10 mouse cellular contexts compared by ENCODE assay signal in the genomic region with DNA sequence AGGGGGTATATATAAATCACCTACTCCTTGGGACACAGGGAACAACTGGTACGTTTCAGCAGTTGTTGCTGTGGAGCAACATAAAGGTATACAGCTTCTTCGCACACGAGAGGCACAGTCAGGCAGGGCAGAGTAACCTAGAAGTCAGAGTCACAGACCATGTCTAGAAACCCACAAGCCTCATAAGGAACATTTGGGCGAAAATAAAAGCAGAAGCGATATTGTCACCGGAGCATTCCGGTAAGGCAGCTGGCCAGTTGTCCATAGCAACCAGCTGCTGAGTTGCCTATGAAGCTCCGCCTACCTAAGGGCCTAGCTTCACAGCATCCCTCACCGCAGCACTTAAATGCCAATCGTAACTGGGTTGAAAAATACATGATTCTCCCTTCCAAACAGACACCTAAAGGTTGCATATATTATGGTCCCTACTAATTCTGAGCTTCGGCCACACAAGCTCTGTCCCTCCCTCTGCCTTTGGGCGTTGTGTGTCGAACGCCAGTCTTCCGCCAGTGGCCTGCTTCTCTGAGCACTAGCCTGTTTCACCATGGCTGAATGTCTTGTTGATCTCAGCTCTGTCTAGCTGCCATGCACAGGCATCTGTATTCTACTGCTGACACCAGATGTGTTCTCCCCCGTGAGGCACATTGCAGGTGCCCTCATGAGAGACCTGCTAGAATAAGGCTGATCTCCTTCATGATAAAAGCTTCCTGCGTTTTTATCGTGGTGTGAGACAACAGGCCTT.
DNase-seq lines count a peak whose midpoint lies in the region; ATAC-seq and TF ChIP-seq lines count a peak whose summit lies in the region.
"Had no signal": no experiment of that assay in that cellular context is flagged by ENCODE, and none has a peak within 500 bp of the region (broad histone marks: within the 10 kb centered on the region; RNA-seq: fewer than 3 reads in every experiment).

No protein-coding gene starts in this region.

- H3K27me3 ChIP-seq in lung, embryonic 14.5 days (ENCODE audit: insufficient read depth, low read length): no peaks in the 10 kb centered on the region
- H3K27me3 ChIP-seq in lung, postnatal 0 days (replicated peaks; ENCODE audit: insufficient read depth, low read length): no peaks in the 10 kb centered on the region
- no peaks in the 10 kb centered on the region for H3K27me3 ChIP-seq in embryonic facial prominence, embryonic 14.5 days (replicated peaks; ENCODE audit: control insufficient read depth, insufficient read depth, low read length)
- no peaks in the 10 kb centered on the region; the same call in 1 of the 2 replicates for H3K27me3 ChIP-seq in midbrain, embryonic 12.5 days
- H3K27me3 ChIP-seq in intestine, embryonic 16.5 days (replicated peaks; ENCODE audit: control insufficient read depth, insufficient read depth, low read length): no peaks in the 10 kb centered on the region

- no peak for ATAC-seq in lung, embryonic 14.5 days (ENCODE audit: insufficient read depth)
- no peak for ATAC-seq in lung, postnatal 0 days
- no peak for ATAC-seq in embryonic facial prominence, embryonic 14.5 days (ENCODE audit: low read depth)
- ATAC-seq in midbrain, embryonic 12.5 days (ENCODE audit: low FRiP score, low read depth): 0 out of 2 replicates have a peak, but pooled peaks have one; percentile 54
- ATAC-seq in intestine, embryonic 16.5 days: no peak
- ATAC-seq in inflammation-experienced regulatory T-cells, adult 6 months: no peak

- H3K9me3 ChIP-seq in lung, embryonic 14.5 days (ENCODE audit: low read depth, low read length): no peaks in the 10 kb centered on the region
- H3K9me3 ChIP-seq in lung, postnatal 0 days (ENCODE audit: low read length): no peaks in the 10 kb centered on the region
- H3K9me3 ChIP-seq in embryonic facial prominence, embryonic 14.5 days (ENCODE audit: control insufficient read depth, low read length): no peaks in the 10 kb centered on the region
- no peaks in the 10 kb centered on the region for H3K9me3 ChIP-seq in midbrain, embryonic 12.5 days
- H3K9me3 ChIP-seq in intestine, embryonic 16.5 days (ENCODE audit: control insufficient read depth, low read length): no peaks in the 10 kb centered on the region
- H3K9me3 ChIP-seq: embryonic facial prominence, embryonic 13.5 days had no signal

- WGBS in lung, embryonic 14.5 days: 60% methylated on average over 18 of the region's 18 CpGs
- 65% methylated on average over 18 of the region's 18 CpGs for WGBS in lung, postnatal 0 days
- WGBS in embryonic facial prominence, embryonic 14.5 days: 59% methylated on average over 18 of the region's 18 CpGs
- WGBS in midbrain, embryonic 12.5 days: 43% methylated on average over 18 of the region's 18 CpGs
- 57% methylated on average over 18 of the region's 18 CpGs for WGBS in intestine, embryonic 16.5 days

- no peak for TF ChIP-seq EP300 in lung, postnatal 0 days (IDR thresholded peaks at IDR 0.05)

- H3K9ac ChIP-seq in lung, embryonic 14.5 days: no peak overlapping the region
- H3K9ac ChIP-seq in lung, postnatal 0 days (replicated peaks; ENCODE audit: low read depth): no peak overlapping the region
- H3K9ac ChIP-seq in embryonic facial prominence, embryonic 14.5 days (ENCODE audit: low read depth, low read length): no peak overlapping the region
- no peak overlapping the region for H3K9ac ChIP-seq in midbrain, embryonic 12.5 days (replicated peaks)
- no peak overlapping the region for H3K9ac ChIP-seq in intestine, embryonic 16.5 days (ENCODE audit: low read depth, low read length)
- H3K9ac ChIP-seq: embryonic facial prominence, embryonic 13.5 days had no signal

- H3K27ac ChIP-seq in lung, embryonic 14.5 days (ENCODE audit: low read depth): no peak overlapping the region
- H3K27ac ChIP-seq in lung, postnatal 0 days (ENCODE audit: low read length): no peak overlapping the region
- H3K27ac ChIP-seq in embryonic facial prominence, embryonic 14.5 days (replicated peaks; ENCODE audit: low read depth, low read length): no peak overlapping the region
- peak overlapping the region; percentile 64 for H3K27ac ChIP-seq in midbrain, embryonic 12.5 days (replicated peaks)
- H3K27ac ChIP-seq in intestine, embryonic 16.5 days (ENCODE audit: low read length): no peak overlapping the region
- H3K27ac ChIP-seq: embryonic facial prominence, embryonic 13.5 days had no signal

- peak; percentile 24 for DNase-seq in lung, embryonic 14.5 days
- DNase-seq in lung, postnatal 0 days (ENCODE audit: low spot score): no peak
- peak; percentile 18 for DNase-seq in embryonic facial prominence, embryonic 14.5 days (ENCODE audit: low spot score)
- peak; percentile 47 for DNase-seq in thymus, postnatal 14 days
- no peak for DNase-seq in layer of hippocampus, adult 9-11 months

- H3K4me3 ChIP-seq in lung, embryonic 14.5 days (ENCODE audit: low read depth, low read length): no peak overlapping the region
- no peak overlapping the region for H3K4me3 ChIP-seq in lung, postnatal 0 days (ENCODE audit: low read depth, low read length)
- H3K4me3 ChIP-seq in embryonic facial prominence, embryonic 14.5 days (ENCODE audit: low read depth, low read length): no peak overlapping the region
- H3K4me3 ChIP-seq in midbrain, embryonic 12.5 days: no peak overlapping the region
- no peak overlapping the region for H3K4me3 ChIP-seq in intestine, embryonic 16.5 days (ENCODE audit: low read length)
- H3K4me3 ChIP-seq: embryonic facial prominence, embryonic 13.5 days had no signal

- H3K4me1 ChIP-seq in lung, embryonic 14.5 days (ENCODE audit: insufficient read depth): no peaks in the 10 kb centered on the region
- no peaks in the 10 kb centered on the region for H3K4me1 ChIP-seq in lung, postnatal 0 days (ENCODE audit: insufficient read depth, low read depth, low read length)
- peaks cover 3% of the 10 kb centered on the region; the same call in 1 of the 2 replicates for H3K4me1 ChIP-seq in embryonic facial prominence, embryonic 14.5 days (ENCODE audit: control insufficient read depth, insufficient read depth, low read length)
- peaks cover 9% of the 10 kb centered on the region for H3K4me1 ChIP-seq in midbrain, embryonic 12.5 days
- H3K4me1 ChIP-seq in intestine, embryonic 16.5 days (ENCODE audit: control insufficient read depth, insufficient read depth, low read length): no peaks in the 10 kb centered on the region
- H3K4me1 ChIP-seq: embryonic facial prominence, embryonic 13.5 days had no signal

- no peak for TF ChIP-seq CTCF in lung, embryonic 14.5 days (IDR thresholded peaks at IDR 0.05; ENCODE audit: low read depth)
- no peak for TF ChIP-seq CTCF in lung, postnatal 0 days (IDR thresholded peaks at IDR 0.05)

- H3K36me3 ChIP-seq in lung, embryonic 14.5 days (ENCODE audit: insufficient read depth): no peaks in the 10 kb centered on the region
- no peaks in the 10 kb centered on the region for H3K36me3 ChIP-seq in lung, postnatal 0 days (ENCODE audit: insufficient read depth, low read length)
- H3K36me3 ChIP-seq in embryonic facial prominence, embryonic 14.5 days (ENCODE audit: control insufficient read depth, insufficient read depth, low read length): no peaks in the 10 kb centered on the region
- H3K36me3 ChIP-seq in midbrain, embryonic 12.5 days: no peaks in the 10 kb centered on the region
- no peaks in the 10 kb centered on the region for H3K36me3 ChIP-seq in intestine, embryonic 16.5 days (ENCODE audit: control insufficient read depth, insufficient read depth, low read length)
- H3K36me3 ChIP-seq: embryonic facial prominence, embryonic 13.5 days had no signal

- no peak overlapping the region for H3K4me2 ChIP-seq in lung, embryonic 14.5 days
- no peak overlapping the region for H3K4me2 ChIP-seq in lung, postnatal 0 days (replicated peaks; ENCODE audit: low read depth, low read length)
- H3K4me2 ChIP-seq in embryonic facial prominence, embryonic 14.5 days (ENCODE audit: low read depth, low read length): no peak overlapping the region
- H3K4me2 ChIP-seq in midbrain, embryonic 12.5 days (replicated peaks): peak overlapping the region; percentile 27; the same call in 1 of the 2 replicates
- H3K4me2 ChIP-seq in intestine, embryonic 16.5 days (ENCODE audit: low read depth, low read length): no peak overlapping the region
- H3K4me2 ChIP-seq: embryonic facial prominence, embryonic 13.5 days; liver, embryonic 11.5 days had no signal

Comparison
In these comparisons a context has a peak if more than half of its experiments do, and no peak if none do; other contexts are left out.
1. DNase-seq: peak in lung, embryonic 14.5 days (single experiment), embryonic facial prominence, embryonic 14.5 days (single experiment) and thymus, postnatal 14 days (single experiment); none in lung, postnatal 0 days (single experiment) and layer of hippocampus, adult 9-11 months (single experiment).